Mouse (Mus musculus) limb, embryonic 14.5 days (tissue): ENCODE measurements around the gene Igfbp5. TPM values are rescaled to one million over a fixed set of nuclear protein-coding genes. Genes with fewer than 3 reads are reported as not detected.

Experiments used
- ATAC-seq: fragments of 200-750 bp; cut with Nextera tagmentation; 2 replicates; pipeline ENCODE4 v1.8.0; 2017; ENCODE audit warnings: low read depth, moderate number of reproducible peaks, moderate TSS enrichment; ENCODE audit not compliant: low FRiP score
- DNase-seq: peaks from one replicate; pipeline ENCODE4 v3.0.0-alpha.2; 2015; ENCODE audit warnings: low spot score
- H3K27ac ChIP-seq: fragments of 300-500 bp; sonication (generic); replicated peaks from 2 replicates; pipeline ENCODE4 v1.5.1; 2014; ENCODE audit warnings: low read depth, mild to moderate bottlenecking, low read length, moderate library complexity, mixed read lengths
- H3K27me3 ChIP-seq: fragments of 300-500 bp; sonication (generic); 2 replicates; pipeline ENCODE4 v1.6.1; 2014; ENCODE audit warnings: low read length, mixed read lengths; ENCODE audit not compliant: control insufficient read depth, insufficient read depth
- H3K36me3 ChIP-seq: fragments of 300-500 bp; sonication (generic); 2 replicates; pipeline ENCODE4 v1.6.1; 2014; ENCODE audit warnings: mild to moderate bottlenecking, low read length, moderate library complexity, mixed read lengths; ENCODE audit not compliant: control insufficient read depth, insufficient read depth
- H3K4me1 ChIP-seq: fragments of 300-500 bp; sonication (generic); 2 replicates; pipeline ENCODE4 v1.6.1; 2014; ENCODE audit warnings: antibody characterized with exemption, low read length, mixed read lengths; ENCODE audit not compliant: control insufficient read depth, insufficient read depth
- H3K4me2 ChIP-seq: fragments of 300-500 bp; sonication (generic); replicated peaks from 2 replicates; pipeline ENCODE4 v1.6.1; 2014; ENCODE audit warnings: low read depth, mild to moderate bottlenecking, low read length, moderate library complexity; ENCODE audit not compliant: severe bottlenecking
- H3K4me3 ChIP-seq: fragments of 300-500 bp; sonication (generic); replicated peaks from 2 replicates; pipeline ENCODE4 v1.5.1; 2014; ENCODE audit warnings: low read length
- H3K9ac ChIP-seq: fragments of 300-500 bp; sonication (generic); 2 replicates; pipeline ENCODE4 v1.6.1; 2014; ENCODE audit warnings: mild to moderate bottlenecking, low read depth, low read length, moderate library complexity; ENCODE audit not compliant: severe bottlenecking
- H3K9me3 ChIP-seq: fragments of 300-500 bp; sonication (generic); 2 replicates; pipeline ENCODE4 v1.6.1; 2016; ENCODE audit warnings: low read length; ENCODE audit not compliant: control insufficient read depth
- POLR2A ChIP-seq: fragments of 200-500 bp; IDR thresholded peaks from 2 replicates; pipeline ENCODE4 v1.8.0; 2012; ENCODE audit warnings: inconsistent platforms, mild to moderate bottlenecking, moderate library complexity, borderline replicate concordance; ENCODE audit not compliant: insufficient read depth, insufficient read length; ENCODE audit errors: extremely low read depth
- WGBS: fragments of 180-500 bp; shearing (Covaris S2); extraction: QIAGEN DNeasy Blood & Tissue Kit; methylation state at CpG from one replicate; pipeline ENCODE4 v1.1.7; 2014; 5-methylcytosine and 5-hydroxymethylcytosine counted together
- polyA plus RNA-seq, 2 experiments: library from polyadenylated mRNA; depleted of rRNA in 1 of 2; stranded (reverse) in 1 of 2; unstranded in 1 of 2; fragments of >200 nt; fragmentation: Nextera tagmentation in 1 of 2; extraction: Ambion mirVana in 1 of 2; gene quantifications; 2 replicates each; pipeline versions ENCODE4 v1.2.1 to v1.2.3; 2012 to 2014

The Igfbp5 gene
- polyA plus RNA-seq, 2 experiments: 114 to 333 TPM

- Histone ChIP-seq H3K9ac (no peak overlapping the region), H3K27me3 (no peaks in the 10 kb centered on the region), H3K27ac (no peak overlapping the region), H3K36me3 (peaks cover 30% of the 10 kb centered on the region), H3K4me2 (no peak overlapping the region), H3K4me1 (peaks cover 12% of the 10 kb centered on the region), H3K9me3 (no peaks in the 10 kb centered on the region), H3K4me3 (no peak overlapping the region)
- 44% methylated on average over 3 of the region's 3 CpGs for WGBS
- no peak for DNase-seq
- TF ChIP-seq POLR2A: no peak
- ATAC-seq: no peak
These were observed 42.0 kb downstream of the Igfbp5 start for GRCm38 (mm10) chr1:72832715-72833153.

GRCm38 (mm10) chr1:72830485-72830884, 44.2 kb downstream of the Igfbp5 start:
- Histone ChIP-seq H3K27ac (no peak overlapping the region), H3K9me3 (no peaks in the 10 kb centered on the region), H3K36me3 (peaks cover 22% of the 10 kb centered on the region; the same call in 1 of the 2 replicates), H3K4me3 (no peak overlapping the region), H3K4me1 (peaks cover 32% of the 10 kb centered on the region), H3K9ac (no peak overlapping the region), H3K27me3 (no peaks in the 10 kb centered on the region), H3K4me2 (no peak overlapping the region)
- TF ChIP-seq POLR2A: no peak
- 93% methylated on average over 2 of the region's 2 CpGs for WGBS
- DNase-seq: no peak
- no peak for ATAC-seq

GRCm38 (mm10) chr1:72828843-72829242, 45.8 kb downstream of the Igfbp5 start:
- WGBS: 86% methylated on average over 5 of the region's 5 CpGs

GRCm38 (mm10) chr1:72827411-72828315, 47.0 kb downstream of the Igfbp5 start:
- H3K9me3 ChIP-seq: no peaks in the 10 kb centered on the region
- H3K27me3 ChIP-seq: no peaks in the 10 kb centered on the region
- no peak overlapping the region for H3K27ac ChIP-seq
- H3K9ac ChIP-seq: peak overlapping the region; percentile 63; the same call in 1 of the 2 replicates
- ATAC-seq (no peak), DNase-seq (no peak)
- H3K4me1 ChIP-seq: peaks cover 26% of the 10 kb centered on the region
- 17% methylated on average over 12 of the region's 12 CpGs for WGBS
- H3K4me2 ChIP-seq: peak overlapping the region; percentile 96
- peaks cover 11% of the 10 kb centered on the region; the same call in 1 of the 2 replicates for H3K36me3 ChIP-seq
- peak overlapping the region; percentile 66 for H3K4me3 ChIP-seq
- TF ChIP-seq POLR2A: no peak

More at GRCm38 (mm10) chr1:72828843-72829242, 45.8 kb downstream of the Igfbp5 start:
- H3K4me1 ChIP-seq: peaks cover 32% of the 10 kb centered on the region
- no peaks in the 10 kb centered on the region for H3K27me3 ChIP-seq
- H3K36me3 ChIP-seq: peaks cover 14% of the 10 kb centered on the region; the same call in 1 of the 2 replicates
- ATAC-seq (no peak), DNase-seq (no peak)
- H3K4me2 ChIP-seq: no peak overlapping the region
- H3K27ac ChIP-seq: no peak overlapping the region
- H3K9ac ChIP-seq: no peak overlapping the region
- H3K4me3 ChIP-seq: no peak overlapping the region
- no peaks in the 10 kb centered on the region for H3K9me3 ChIP-seq
- no peak for TF ChIP-seq POLR2A

- ATAC-seq (no peak), DNase-seq (no peak)
- TF ChIP-seq POLR2A: no peak
- H3K27me3 ChIP-seq: no peaks in the 10 kb centered on the region
- peaks cover 26% of the 10 kb centered on the region for H3K4me1 ChIP-seq
- peak overlapping the region; percentile 63 for H3K9ac ChIP-seq
- H3K36me3 ChIP-seq: peaks cover 11% of the 10 kb centered on the region; the same call in 1 of the 2 replicates
- WGBS: 7% methylated on average over 7 of the region's 7 CpGs
- 0 out of 2 replicates have a peak overlapping the region, but pooled peaks have one; percentile 41 for H3K27ac ChIP-seq
- H3K4me3 ChIP-seq: peak overlapping the region; percentile 66
- H3K9me3 ChIP-seq: no peaks in the 10 kb centered on the region
- H3K4me2 ChIP-seq: peak overlapping the region; percentile 96
These were observed 47.8 kb downstream of the Igfbp5 start for GRCm38 (mm10) chr1:72826931-72827330.
